Mouse (Mus musculus) megakaryocyte, embryonic 14.5 days (primary cell): ENCODE results near the gene Gpbar1.

Experiments used
- FLI1 ChIP-seq: IDR thresholded peaks from 2 replicates; pipeline ENCODE4 v1.6.1; 2012; ENCODE audit warnings: low read length, inconsistent platforms, mixed read lengths
- GATA1 ChIP-seq: IDR thresholded peaks from 3 replicates; pipeline ENCODE4 v1.6.1; 2012; ENCODE audit warnings: mixed read lengths, low read length, inconsistent platforms, borderline replicate concordance

- TF ChIP-seq GATA1: no peak
- TF ChIP-seq FLI1: no peak
These were observed 32.8 kb upstream of the Gpbar1 start for GRCm38 (mm10) chr1:74245525-74245924.
